Mouse (Mus musculus): ENCODE measurements around the gene Paqr6.

DNA sequence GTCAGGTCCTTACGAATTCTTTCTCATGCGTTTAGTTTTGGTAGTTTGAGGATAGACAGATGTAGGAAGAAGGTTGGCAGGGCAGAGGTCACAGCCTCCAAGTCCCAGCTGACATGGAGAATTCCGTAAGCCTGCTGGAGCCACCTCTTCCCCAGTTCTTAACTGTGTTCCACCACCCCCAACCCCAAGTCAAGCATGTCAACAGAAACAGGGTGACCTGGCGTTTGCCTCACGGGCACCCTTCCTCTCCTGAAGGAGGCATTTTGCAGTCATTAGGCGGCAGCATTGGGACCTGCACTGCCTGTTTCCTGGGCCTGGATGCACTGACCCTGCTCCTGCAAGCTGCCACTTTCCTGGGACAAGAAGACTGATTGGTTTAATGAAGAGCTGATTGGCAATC lies 53.6 kb downstream of the Paqr6 start:
- no peak for TF ChIP-seq CTCF (IDR thresholded peaks at IDR 0.05; ENCODE audit: extremely low read depth, insufficient read depth, insufficient read length, insufficient replicate concordance)
- TF ChIP-seq POLR2A (IDR thresholded peaks at IDR 0.05; ENCODE audit: low read depth, low read length) = no peak
